Mouse (Mus musculus): ENCODE measurements around the gene St3gal3. TPM values are rescaled to one million over a fixed set of nuclear protein-coding genes. Genes with fewer than 3 reads are reported as not detected.
A peak's percentile ranks its signal among the peaks of the same experiment; 100 is the strongest.

Gene St3gal3
- polyA plus RNA-seq, 1 experiment from 2014 or later = 5.9 TPM

- Histone ChIP-seq H3K9me3 (no peaks in the 10 kb centered on the region), H3K4me1 (no peaks in the 10 kb centered on the region), H3K27ac (no peak overlapping the region), H3K36me3 (replicated peaks) (peaks cover 100% of the 10 kb centered on the region), H3K27me3 (ENCODE audit: poor library complexity, severe bottlenecking) (no peaks in the 10 kb centered on the region), H3K4me3 (no peak overlapping the region)
- WGBS = 95% methylated on average over 7 of the region's 7 CpGs
- DNase-seq (ENCODE audit: extremely low spot score, low spot score) = no peak
Observed at GRCm38 (mm10) chr4:118150804-118151203, 16.1 kb upstream of the St3gal3 start.

GRCm38 (mm10) chr4:118149956-118150680 lies 15.4 kb upstream of the St3gal3 start:
- WGBS = 93% methylated on average over 14 of the region's 14 CpGs
- Histone ChIP-seq H3K36me3 (replicated peaks) (peaks cover 100% of the 10 kb centered on the region), H3K9me3 (no peaks in the 10 kb centered on the region), H3K4me3 (no peak overlapping the region), H3K27ac (no peak overlapping the region), H3K27me3 (ENCODE audit: poor library complexity, severe bottlenecking) (no peaks in the 10 kb centered on the region), H3K4me1 (no peaks in the 10 kb centered on the region)
- no peak for DNase-seq (ENCODE audit: extremely low spot score, low spot score)

GRCm38 (mm10) chr4:118149055-118149576 lies 14.4 kb upstream of the St3gal3 start:
- 88% methylated on average over 10 of the region's 10 CpGs for WGBS
- Histone ChIP-seq H3K4me1 (no peaks in the 10 kb centered on the region), H3K27ac (no peak overlapping the region), H3K9me3 (no peaks in the 10 kb centered on the region), H3K4me3 (no peak overlapping the region), H3K27me3 (ENCODE audit: poor library complexity, severe bottlenecking) (no peaks in the 10 kb centered on the region), H3K36me3 (replicated peaks) (peaks cover 100% of the 10 kb centered on the region)
- no peak for DNase-seq (ENCODE audit: extremely low spot score, low spot score)

- Histone ChIP-seq H3K4me3 (no peak overlapping the region), H3K36me3 (replicated peaks) (peaks cover 100% of the 10 kb centered on the region)
- WGBS = 93% methylated on average over 10 of the region's 10 CpGs
Observed at GRCm38 (mm10) chr4:118148317-118148687, 13.6 kb upstream of the St3gal3 start.

DNA sequence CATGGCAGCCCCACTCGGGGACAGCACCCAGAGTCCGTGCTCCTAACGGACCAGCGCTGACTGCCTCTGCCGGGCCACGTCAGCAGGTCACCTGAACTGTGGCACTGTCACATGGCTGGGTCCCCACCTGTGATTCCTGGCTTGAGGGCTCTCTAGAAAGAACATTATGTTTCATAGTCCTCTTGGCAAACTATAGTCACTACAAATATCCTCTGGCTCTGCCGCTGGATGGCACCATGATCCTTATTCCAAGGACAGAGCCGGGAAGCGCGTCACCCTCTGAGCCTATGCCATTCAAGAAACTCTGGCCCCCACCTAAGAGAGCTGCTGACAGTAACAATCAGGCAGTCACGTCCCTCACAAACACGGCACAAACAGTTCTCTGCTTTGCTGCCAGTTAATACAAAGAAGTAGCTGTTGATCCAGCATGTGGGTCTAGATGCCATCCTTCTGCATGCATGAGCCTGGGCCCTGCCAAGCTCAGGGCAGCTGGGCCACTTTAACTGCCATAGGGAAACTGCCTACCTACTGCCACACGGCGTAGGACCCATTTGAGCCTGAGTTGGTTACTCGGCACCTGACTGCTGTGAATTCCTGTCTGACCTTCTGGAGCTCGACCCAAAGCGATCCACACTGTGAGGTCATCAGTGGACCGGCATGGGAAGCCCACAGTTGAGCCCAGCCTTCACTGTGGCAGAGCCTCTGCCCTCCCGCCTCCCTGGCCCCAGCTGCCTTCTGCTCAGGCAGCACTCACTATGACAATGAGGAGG lies 13.0 kb upstream of the St3gal3 start:
- Histone ChIP-seq H3K36me3 (replicated peaks) (peaks cover 100% of the 10 kb centered on the region), H3K9me3 (no peaks in the 10 kb centered on the region), H3K27ac (no peak overlapping the region), H3K4me3 (no peak overlapping the region), H3K4me1 (no peaks in the 10 kb centered on the region), H3K27me3 (ENCODE audit: poor library complexity, severe bottlenecking) (no peaks in the 10 kb centered on the region)
- no peak for DNase-seq (ENCODE audit: extremely low spot score, low spot score)
- 96% methylated on average over 19 of the region's 19 CpGs for WGBS

More at GRCm38 (mm10) chr4:118148317-118148687, 13.6 kb upstream of the St3gal3 start:
- no peaks in the 10 kb centered on the region for H3K4me1 ChIP-seq
- H3K9me3 ChIP-seq = no peaks in the 10 kb centered on the region
- H3K27me3 ChIP-seq (ENCODE audit: poor library complexity, severe bottlenecking) = no peaks in the 10 kb centered on the region
- H3K27ac ChIP-seq = no peak overlapping the region
- DNase-seq (ENCODE audit: extremely low spot score, low spot score) = no peak

DNA sequence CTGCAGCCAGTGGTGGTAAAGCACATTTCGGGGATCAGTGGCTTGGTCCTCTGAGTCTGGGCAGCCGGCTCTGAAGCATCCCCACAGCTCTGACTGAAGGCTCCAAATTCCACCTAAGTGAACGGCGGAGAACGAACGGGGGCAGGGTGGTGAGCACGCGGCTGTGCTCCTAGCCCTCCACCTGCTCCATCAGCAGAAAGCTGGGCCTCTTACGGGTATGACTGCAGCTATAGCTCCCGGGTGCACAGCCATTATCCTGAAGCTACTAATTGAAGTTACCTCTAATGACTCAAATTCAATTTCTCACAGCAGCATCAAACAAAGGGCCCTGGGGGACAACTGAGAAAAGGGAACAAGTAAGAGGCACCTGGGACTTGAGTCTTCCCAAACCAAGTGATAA lies 12.4 kb upstream of the St3gal3 start:
- Histone ChIP-seq H3K9me3 (no peaks in the 10 kb centered on the region), H3K27me3 (ENCODE audit: poor library complexity, severe bottlenecking) (no peaks in the 10 kb centered on the region), H3K27ac (no peak overlapping the region), H3K4me3 (no peak overlapping the region), H3K4me1 (no peaks in the 10 kb centered on the region), H3K36me3 (replicated peaks) (peaks cover 100% of the 10 kb centered on the region)
- no peak for DNase-seq (ENCODE audit: extremely low spot score, low spot score)
- WGBS = 92% methylated on average over 10 of the region's 10 CpGs

DNA sequence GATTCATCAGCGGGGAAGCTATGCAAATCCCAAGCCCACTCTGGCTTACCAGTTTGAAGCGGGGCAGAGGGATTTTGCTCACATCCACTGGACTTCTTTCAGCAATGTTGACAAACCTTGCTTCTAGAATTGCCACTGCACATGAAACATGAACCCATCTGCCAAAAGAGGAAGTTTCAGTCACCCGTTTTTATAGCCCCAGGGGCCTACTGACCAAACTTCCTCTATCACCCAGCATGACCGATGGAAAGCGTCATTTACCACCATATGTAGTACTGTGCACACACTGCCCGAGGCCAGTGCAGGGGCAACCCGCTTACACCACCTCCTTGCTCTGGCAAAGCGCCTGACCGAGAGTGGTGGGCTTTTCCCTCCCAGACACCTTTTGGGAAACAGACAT lies 9.6 kb upstream of the St3gal3 start:
- Histone ChIP-seq H3K27ac (no peak overlapping the region), H3K4me3 (no peak overlapping the region), H3K9me3 (no peaks in the 10 kb centered on the region), H3K27me3 (ENCODE audit: poor library complexity, severe bottlenecking) (no peaks in the 10 kb centered on the region), H3K4me1 (no peaks in the 10 kb centered on the region), H3K36me3 (replicated peaks) (peaks cover 98% of the 10 kb centered on the region)
- no peak for DNase-seq (ENCODE audit: extremely low spot score, low spot score)
- WGBS = 90% methylated on average over 9 of the region's 9 CpGs

DNA sequence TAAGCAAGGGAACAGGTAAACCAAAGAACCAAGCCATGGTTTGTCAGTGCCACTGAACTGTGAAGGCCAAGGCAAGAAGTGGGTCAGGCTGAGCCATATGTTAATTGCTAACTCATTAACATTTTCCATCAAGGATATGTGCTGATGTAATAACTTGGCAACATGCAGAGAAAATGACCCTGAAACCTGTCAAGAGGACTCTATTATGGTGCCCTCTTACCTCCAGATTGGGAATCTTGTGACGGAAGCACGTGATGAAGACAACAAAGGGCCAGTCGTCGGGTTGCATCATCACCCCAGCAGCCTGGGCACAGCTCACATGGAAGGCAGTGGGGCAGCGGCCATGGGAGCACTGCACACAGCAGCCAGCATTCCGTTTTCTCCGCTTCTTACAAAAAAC lies 9.0 kb upstream of the St3gal3 start:
- no peaks in the 10 kb centered on the region for H3K4me1 ChIP-seq
- no peaks in the 10 kb centered on the region for H3K27me3 ChIP-seq (ENCODE audit: poor library complexity, severe bottlenecking)
- 95% methylated on average over 7 of the region's 7 CpGs for WGBS
- no peak overlapping the region for H3K4me3 ChIP-seq
- H3K36me3 ChIP-seq (replicated peaks) = peaks cover 98% of the 10 kb centered on the region
- H3K27ac ChIP-seq = no peak overlapping the region
- no peaks in the 10 kb centered on the region for H3K9me3 ChIP-seq
- DNase-seq (ENCODE audit: extremely low spot score, low spot score) = no peak

- WGBS = 97% methylated on average over 5 of the region's 5 CpGs
- Histone ChIP-seq H3K9me3 (no peaks in the 10 kb centered on the region), H3K4me3 (no peak overlapping the region), H3K36me3 (replicated peaks) (peaks cover 98% of the 10 kb centered on the region), H3K27me3 (ENCODE audit: poor library complexity, severe bottlenecking) (no peaks in the 10 kb centered on the region), H3K27ac (no peak overlapping the region), H3K4me1 (no peaks in the 10 kb centered on the region)
- no peak for DNase-seq (ENCODE audit: extremely low spot score, low spot score)
Observed at GRCm38 (mm10) chr4:118141511-118141910, 6.8 kb upstream of the St3gal3 start.

GRCm38 (mm10) chr4:118138891-118139290 lies 4.2 kb upstream of the St3gal3 start:
- 93% methylated on average over 5 of the region's 5 CpGs for WGBS
- Histone ChIP-seq H3K27ac (no peak overlapping the region), H3K4me3 (no peak overlapping the region), H3K9me3 (no peaks in the 10 kb centered on the region), H3K27me3 (ENCODE audit: poor library complexity, severe bottlenecking) (no peaks in the 10 kb centered on the region), H3K4me1 (peaks cover 14% of the 10 kb centered on the region), H3K36me3 (replicated peaks) (peaks cover 79% of the 10 kb centered on the region)
- no peak for DNase-seq (ENCODE audit: extremely low spot score, low spot score)

DNA sequence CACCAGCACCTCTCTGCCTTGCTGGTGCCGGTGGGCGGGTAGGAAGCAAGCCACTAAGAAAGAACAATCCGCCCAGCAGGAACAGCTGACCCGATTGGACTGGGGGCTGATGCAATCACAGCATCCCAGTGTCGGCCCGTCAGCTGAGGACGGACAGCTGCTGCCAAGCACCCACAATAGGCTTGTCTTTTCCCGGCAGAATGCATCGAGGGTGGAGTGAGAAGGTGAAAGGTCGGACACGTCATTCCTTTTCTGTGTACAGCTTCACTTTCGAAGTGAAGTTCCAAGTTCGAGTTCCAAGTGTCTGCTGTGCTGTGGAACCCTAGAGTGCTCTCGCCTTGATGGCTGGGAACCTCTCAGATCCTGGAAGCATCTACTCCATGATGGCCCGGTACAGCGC lies 3.1 kb upstream of the St3gal3 start:
- H3K9me3 ChIP-seq = no peaks in the 10 kb centered on the region

DNA sequence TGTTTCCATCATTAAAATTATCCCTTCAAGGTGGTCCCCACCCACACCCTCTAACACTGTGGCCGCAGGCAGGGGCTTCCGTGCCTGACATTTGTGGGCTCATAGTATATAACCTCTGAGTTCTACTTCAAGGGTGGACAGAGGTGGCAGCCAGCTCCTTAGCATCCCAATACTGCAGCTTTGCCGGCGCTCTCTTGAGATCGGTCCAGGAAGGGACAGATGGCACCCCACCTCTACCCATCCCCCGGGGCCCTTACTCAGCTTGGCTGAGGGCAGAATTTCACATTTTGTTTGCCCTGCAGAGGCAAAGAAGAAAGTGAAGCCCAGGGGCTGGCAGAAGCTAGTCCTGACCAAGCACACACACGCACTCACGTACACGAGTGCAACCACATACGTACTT lies 2.6 kb upstream of the St3gal3 start:
- Histone ChIP-seq H3K27ac (no peak overlapping the region), H3K27me3 (ENCODE audit: poor library complexity, severe bottlenecking) (no peaks in the 10 kb centered on the region), H3K4me1 (peaks cover 25% of the 10 kb centered on the region), H3K9me3 (no peaks in the 10 kb centered on the region), H3K4me3 (no peak overlapping the region), H3K36me3 (replicated peaks) (peaks cover 67% of the 10 kb centered on the region)
- no peak for DNase-seq (ENCODE audit: extremely low spot score, low spot score)
- WGBS = 95% methylated on average over 10 of the region's 10 CpGs

More for the DNA sequence above, 3.1 kb upstream of the St3gal3 start:
- no peak overlapping the region for H3K27ac ChIP-seq
- no peaks in the 10 kb centered on the region for H3K27me3 ChIP-seq (ENCODE audit: poor library complexity, severe bottlenecking)
- H3K4me3 ChIP-seq = no peak overlapping the region
- H3K36me3 ChIP-seq (replicated peaks) = peaks cover 68% of the 10 kb centered on the region
- WGBS = 91% methylated on average over 16 of the region's 16 CpGs
- no peak for DNase-seq (ENCODE audit: extremely low spot score, low spot score)
- peaks cover 25% of the 10 kb centered on the region for H3K4me1 ChIP-seq

DNA sequence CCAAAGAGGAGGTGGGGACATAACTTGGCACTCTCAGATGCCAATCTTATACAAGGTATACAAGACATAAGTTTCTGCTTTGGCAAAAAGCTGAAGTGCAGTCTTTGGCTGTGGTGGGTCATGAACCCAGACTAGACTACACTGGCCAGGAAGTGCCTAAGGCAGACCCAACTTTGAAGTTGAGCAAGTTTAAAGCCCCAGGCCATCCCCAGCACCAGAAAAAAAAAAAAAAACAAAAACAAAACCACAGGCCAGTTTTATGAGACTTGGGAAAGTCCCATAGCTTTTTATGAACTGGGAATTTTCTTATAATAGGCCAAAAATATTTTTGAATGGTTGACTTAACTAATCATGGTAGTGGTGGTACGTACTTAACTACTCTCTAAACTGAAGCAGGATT lies 700 bp upstream of the St3gal3 start:
- no peak for DNase-seq (ENCODE audit: extremely low spot score, low spot score)
- Histone ChIP-seq H3K27me3 (ENCODE audit: poor library complexity, severe bottlenecking) (no peaks in the 10 kb centered on the region), H3K9me3 (no peaks in the 10 kb centered on the region), H3K4me1 (peaks cover 25% of the 10 kb centered on the region), H3K4me3 (peak overlapping the region; percentile 96), H3K36me3 (replicated peaks) (peaks cover 51% of the 10 kb centered on the region), H3K27ac (peak overlapping the region; percentile 95)
- 92% methylated on average over 1 of the region's 1 CpGs for WGBS
